Mouse (Mus musculus) neural tube, embryonic 12.5 days (tissue): ENCODE measurements around the gene Slc38a2. TPM values are rescaled to one million over a fixed set of nuclear protein-coding genes. Genes with fewer than 3 reads are reported as not detected.

Source experiments
- ATAC-seq: fragments of 200-750 bp; cut with Nextera tagmentation; 2 replicates; pipeline ENCODE4 v1.8.0; 2017; ENCODE audit warnings: low read depth, mild to moderate bottlenecking, moderate TSS enrichment, moderate library complexity; ENCODE audit not compliant: low FRiP score
- H3K27ac ChIP-seq: fragments of 300-500 bp; sonication (generic); 2 replicates; pipeline ENCODE4 v1.5.1; 2016
- H3K27me3 ChIP-seq: fragments of 300-500 bp; sonication (generic); replicated peaks from 2 replicates; pipeline ENCODE4 v1.6.1; 2016; ENCODE audit warnings: mild to moderate bottlenecking
- H3K36me3 ChIP-seq: fragments of 300-500 bp; sonication (generic); 2 replicates; pipeline ENCODE4 v1.6.1; 2016; ENCODE audit warnings: mild to moderate bottlenecking
- H3K4me1 ChIP-seq: fragments of 300-500 bp; sonication (generic); 2 replicates; pipeline ENCODE4 v1.6.1; 2016
- H3K4me2 ChIP-seq: fragments of 300-500 bp; sonication (generic); replicated peaks from 2 replicates; pipeline ENCODE4 v1.6.1; 2016; ENCODE audit warnings: mild to moderate bottlenecking
- H3K4me3 ChIP-seq: fragments of 300-500 bp; sonication (generic); 2 replicates; pipeline ENCODE4 v1.5.1; 2016
- H3K9ac ChIP-seq: fragments of 300-500 bp; sonication (generic); 2 replicates; pipeline ENCODE4 v1.6.1; 2016; ENCODE audit warnings: mild to moderate bottlenecking
- H3K9me3 ChIP-seq: fragments of 300-500 bp; sonication (generic); 2 replicates; pipeline ENCODE4 v1.6.1; 2016; ENCODE audit warnings: mild to moderate bottlenecking
- WGBS: fragments of 180-500 bp; shearing (Covaris S2); methylation state at CpG from one replicate; pipeline ENCODE4 v1.1.7; 2016; 5-methylcytosine and 5-hydroxymethylcytosine counted together
- polyA plus RNA-seq: library from polyadenylated mRNA; unstranded; fragments of >200 nt; fragmentation: Nextera tagmentation; extraction: Ambion mirVana; gene quantifications from 2 replicates; pipeline ENCODE4 v1.2.1, GENCODE M21; 2016

Gene Slc38a2
- 163 and 176 TPM in 2 replicates for polyA plus RNA-seq

DNA sequence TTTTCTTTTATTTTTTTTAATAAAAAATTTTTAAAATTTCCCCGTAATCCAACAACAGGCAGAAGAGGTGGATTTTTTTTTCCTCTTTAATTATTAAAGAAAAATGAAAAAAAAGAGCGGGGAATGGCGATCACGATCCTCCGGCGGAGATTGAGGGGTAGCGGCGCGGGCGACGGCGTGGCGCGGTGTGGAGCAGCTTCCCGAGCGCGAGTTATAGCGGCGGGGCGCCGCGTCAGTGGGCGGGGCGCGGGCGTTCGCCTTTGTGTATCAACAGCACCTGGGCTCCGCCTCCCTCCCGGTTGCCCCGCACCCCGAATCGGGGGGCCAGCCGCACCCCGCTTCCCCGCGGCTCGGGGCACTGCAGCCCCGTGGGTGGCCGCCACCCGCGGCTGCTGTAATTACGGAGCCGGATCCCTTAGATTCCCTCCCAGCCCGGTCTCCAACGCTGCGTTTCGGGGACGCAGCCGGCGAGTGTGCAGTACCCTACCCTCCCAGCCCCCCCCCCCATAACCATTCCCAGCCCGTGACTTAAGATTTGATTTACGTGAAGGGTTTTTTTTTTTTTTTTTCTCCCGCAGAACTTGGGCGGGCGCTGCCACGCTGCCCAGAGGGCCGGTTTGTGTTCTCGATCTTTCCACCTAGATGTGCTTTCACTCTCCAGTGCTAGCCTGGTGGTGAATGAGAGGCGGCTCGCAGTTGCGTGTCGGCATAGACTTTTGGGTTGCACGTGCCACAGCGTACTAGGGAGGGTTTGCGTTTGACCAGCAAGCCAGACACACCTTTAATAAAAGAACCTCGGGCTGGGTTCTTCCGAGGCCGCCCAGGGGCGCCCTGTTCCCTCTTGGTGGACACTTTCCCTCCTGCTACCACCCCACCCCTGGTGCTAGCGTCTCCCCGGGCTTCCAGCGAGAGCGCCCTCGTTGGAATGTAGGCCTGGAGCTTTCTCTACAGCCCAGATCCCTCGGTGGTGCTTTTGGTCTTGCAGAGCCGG, at the start of gene Slc38a2:
Gene Slc38a2 (minus strand): TSS at position 210 of the 991 bp plus-strand sequence.
- peak within 1 kb of the TSS; percentile 87 for H3K4me3 ChIP-seq
- peak; percentile 90 for ATAC-seq

DNA sequence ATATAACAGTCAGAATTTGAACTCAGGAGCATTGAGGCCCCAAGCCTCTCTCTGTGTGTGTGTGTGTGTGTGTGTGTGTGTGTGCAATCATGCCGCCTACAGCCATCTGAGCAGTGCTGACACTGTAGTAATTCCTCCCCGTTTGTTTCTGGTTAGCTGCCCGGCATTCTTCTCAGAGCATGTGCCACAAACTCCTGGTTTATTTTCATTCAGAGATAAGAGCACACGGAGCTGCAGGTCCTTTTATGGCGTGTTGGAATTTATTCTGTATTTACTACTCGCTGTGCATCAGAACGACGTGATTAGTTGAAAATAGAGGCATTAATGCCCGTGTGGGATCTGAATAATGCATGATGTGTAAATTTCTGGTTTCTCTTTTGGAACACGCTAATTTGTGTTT, 49.6 kb upstream of the Slc38a2 start:
- Histone ChIP-seq H3K4me3 (no peak overlapping the region), H3K9ac (no peak overlapping the region), H3K27me3 (no peaks in the 10 kb centered on the region), H3K36me3 (no peaks in the 10 kb centered on the region), H3K27ac (no peak overlapping the region), H3K4me1 (no peaks in the 10 kb centered on the region), H3K4me2 (no peak overlapping the region), H3K9me3 (no peaks in the 10 kb centered on the region)
- 64% methylated on average over 10 of the region's 10 CpGs for WGBS
- ATAC-seq = no peak

More for the DNA sequence above, at the start of gene Slc38a2:
- H3K36me3 ChIP-seq = peaks cover 23% of the 10 kb centered on the region
- peak within 1 kb of the TSS; percentile 78 for H3K4me2 ChIP-seq
- H3K4me1 ChIP-seq = peaks cover 31% of the 10 kb centered on the region
- H3K27ac ChIP-seq = peak within 1 kb of the TSS; percentile 99
- under 1% methylated on average over 73 of the region's 76 CpGs for WGBS
- H3K27me3 ChIP-seq = no peaks in the 10 kb centered on the region
- no peaks in the 10 kb centered on the region for H3K9me3 ChIP-seq
- H3K9ac ChIP-seq = peak within 1 kb of the TSS; percentile 99

DNA sequence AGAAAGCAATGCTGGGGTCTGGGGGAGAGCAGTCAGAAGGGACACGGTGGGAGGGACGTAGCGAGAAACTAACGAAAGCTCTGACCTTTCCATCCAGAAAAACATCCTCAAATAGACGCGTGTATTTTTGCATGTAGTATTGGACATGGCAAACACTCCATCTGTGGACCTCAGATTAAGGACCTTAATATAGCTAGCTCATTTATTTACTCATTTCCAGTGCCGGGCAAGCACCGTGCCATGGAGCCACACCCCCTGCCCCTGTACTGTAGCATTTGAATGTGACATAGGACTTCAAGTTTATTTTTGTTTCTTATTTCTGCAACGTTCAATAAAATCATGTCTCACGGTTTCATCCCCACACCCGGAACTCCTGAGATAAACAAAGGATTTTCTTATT, 48.0 kb upstream of the Slc38a2 start:
- Histone ChIP-seq H3K9me3 (no peaks in the 10 kb centered on the region), H3K4me3 (no peak overlapping the region), H3K27me3 (no peaks in the 10 kb centered on the region), H3K27ac (no peak overlapping the region), H3K4me2 (no peak overlapping the region), H3K9ac (no peak overlapping the region), H3K4me1 (no peaks in the 10 kb centered on the region), H3K36me3 (no peaks in the 10 kb centered on the region)
- no peak for ATAC-seq
- WGBS = 89% methylated on average over 11 of the region's 11 CpGs

DNA sequence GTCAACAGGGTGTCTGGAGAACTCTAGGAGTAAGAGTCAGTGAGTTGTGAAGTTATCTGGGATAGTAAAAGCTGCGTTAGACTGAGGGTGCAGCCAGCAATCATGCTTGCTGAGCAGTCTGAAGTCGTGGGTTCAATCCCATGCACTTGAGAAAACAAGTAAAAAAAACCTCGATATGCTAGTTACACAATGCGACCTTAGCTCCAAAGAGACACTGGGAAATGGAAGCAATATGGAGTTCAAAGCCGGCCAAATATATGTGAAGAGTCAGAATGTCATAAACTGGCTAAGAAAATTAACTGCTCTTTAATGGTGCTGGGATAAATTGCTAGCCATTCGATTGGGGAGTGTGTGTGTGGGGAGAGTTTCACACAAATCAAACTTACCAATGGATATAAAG, 47.5 kb upstream of the Slc38a2 start:
- no peak overlapping the region for H3K9ac ChIP-seq
- ATAC-seq = no peak
- H3K9me3 ChIP-seq = no peaks in the 10 kb centered on the region
- no peak overlapping the region for H3K27ac ChIP-seq
- no peaks in the 10 kb centered on the region for H3K4me1 ChIP-seq
- WGBS = 89% methylated on average over 6 of the region's 6 CpGs
- H3K4me3 ChIP-seq = no peak overlapping the region
- H3K4me2 ChIP-seq = no peak overlapping the region
- H3K27me3 ChIP-seq = no peaks in the 10 kb centered on the region
- no peaks in the 10 kb centered on the region for H3K36me3 ChIP-seq

DNA sequence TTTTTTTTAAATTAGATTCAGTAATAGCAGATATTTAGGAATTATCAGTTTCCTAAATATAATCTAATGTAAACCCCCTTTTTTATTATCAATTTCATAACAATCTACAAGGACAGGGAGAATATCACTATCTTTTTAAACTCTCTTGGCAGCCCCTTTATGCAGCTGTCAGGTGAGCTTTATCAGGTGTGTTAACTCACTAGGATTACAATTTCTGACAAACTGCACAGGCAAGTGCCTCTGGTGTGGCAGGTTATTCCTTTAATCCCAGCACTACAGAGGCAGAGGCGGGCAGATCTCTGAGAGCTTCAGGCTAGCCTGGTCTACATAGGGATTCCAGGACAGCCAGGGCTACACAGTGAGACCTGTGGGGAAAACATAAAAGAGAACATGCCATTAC, 45.8 kb upstream of the Slc38a2 start:
- 97% methylated on average over 1 of the region's 1 CpGs for WGBS
- Histone ChIP-seq H3K9ac (no peak overlapping the region), H3K36me3 (no peaks in the 10 kb centered on the region), H3K4me2 (no peak overlapping the region), H3K27me3 (no peaks in the 10 kb centered on the region), H3K4me1 (no peaks in the 10 kb centered on the region), H3K27ac (no peak overlapping the region), H3K4me3 (no peak overlapping the region), H3K9me3 (no peaks in the 10 kb centered on the region)
- no peak for ATAC-seq

DNA sequence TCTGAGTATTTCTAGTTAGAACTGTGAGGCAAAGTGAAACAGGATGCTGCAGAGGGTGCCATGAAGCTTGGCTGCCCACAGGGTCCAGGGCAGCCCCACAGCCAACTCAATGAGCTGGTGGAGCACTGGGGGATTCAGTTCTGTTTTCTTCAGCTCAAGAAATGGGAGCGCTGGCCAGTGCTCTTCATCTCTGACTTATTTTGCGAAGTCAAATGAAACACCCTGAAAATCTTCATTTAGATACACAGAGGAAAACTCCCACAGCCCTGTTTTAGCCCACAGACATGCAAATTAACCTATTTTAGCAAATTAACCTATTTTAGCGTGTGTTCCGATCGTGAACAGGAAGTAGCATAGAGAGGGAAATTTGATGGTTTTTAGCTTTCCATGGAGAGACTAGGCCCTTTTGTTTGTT, 45.4 kb upstream of the Slc38a2 start:
- no peaks in the 10 kb centered on the region for H3K36me3 ChIP-seq

DNA sequence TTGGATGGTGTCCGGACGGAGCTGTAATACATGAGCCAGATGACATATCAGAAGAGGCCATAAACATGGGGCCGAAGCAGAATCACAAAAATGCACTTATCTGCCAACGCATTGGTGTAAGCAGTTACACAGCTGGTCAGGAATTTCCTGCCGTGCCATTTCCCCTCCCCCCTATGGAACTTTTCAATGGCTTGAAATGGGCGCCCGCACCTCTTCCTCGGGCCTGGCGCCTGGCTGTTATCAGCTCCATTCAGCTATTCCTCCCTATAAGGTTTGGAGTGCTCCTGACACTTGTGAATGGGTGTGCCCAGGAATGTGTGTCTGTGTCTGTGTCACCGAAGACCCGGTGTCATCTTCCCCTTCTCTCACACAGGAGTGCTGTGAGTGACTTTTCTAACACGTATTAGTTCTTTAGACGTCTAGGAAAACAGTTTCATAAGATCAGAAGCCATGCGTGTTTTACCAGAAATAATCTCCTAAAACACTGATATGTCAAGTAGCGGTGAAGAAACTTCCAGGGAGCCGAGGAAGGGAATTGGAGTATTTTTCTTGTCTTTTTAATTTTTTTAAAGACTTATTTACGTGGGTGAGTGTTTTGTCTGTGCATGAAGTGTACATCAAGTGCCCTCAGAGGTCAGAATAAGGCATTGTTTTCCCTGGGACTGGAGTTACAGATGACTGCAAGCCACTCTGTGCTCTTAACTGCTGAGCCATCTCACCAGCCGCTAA, 44.8 kb upstream of the Slc38a2 start:
- Histone ChIP-seq H3K27ac (no peak overlapping the region), H3K9ac (no peak overlapping the region), H3K4me2 (no peak overlapping the region), H3K36me3 (no peaks in the 10 kb centered on the region), H3K4me1 (no peaks in the 10 kb centered on the region), H3K4me3 (no peak overlapping the region), H3K27me3 (no peaks in the 10 kb centered on the region), H3K9me3 (no peaks in the 10 kb centered on the region)
- ATAC-seq = no peak
- WGBS = 84% methylated on average over 18 of the region's 18 CpGs

More for the DNA sequence above, 45.4 kb upstream of the Slc38a2 start:
- no peak for ATAC-seq
- Histone ChIP-seq H3K4me1 (no peaks in the 10 kb centered on the region), H3K4me3 (no peak overlapping the region), H3K27me3 (no peaks in the 10 kb centered on the region), H3K27ac (no peak overlapping the region), H3K4me2 (no peak overlapping the region), H3K9me3 (no peaks in the 10 kb centered on the region), H3K9ac (no peak overlapping the region)
- 96% methylated on average over 5 of the region's 5 CpGs for WGBS

DNA sequence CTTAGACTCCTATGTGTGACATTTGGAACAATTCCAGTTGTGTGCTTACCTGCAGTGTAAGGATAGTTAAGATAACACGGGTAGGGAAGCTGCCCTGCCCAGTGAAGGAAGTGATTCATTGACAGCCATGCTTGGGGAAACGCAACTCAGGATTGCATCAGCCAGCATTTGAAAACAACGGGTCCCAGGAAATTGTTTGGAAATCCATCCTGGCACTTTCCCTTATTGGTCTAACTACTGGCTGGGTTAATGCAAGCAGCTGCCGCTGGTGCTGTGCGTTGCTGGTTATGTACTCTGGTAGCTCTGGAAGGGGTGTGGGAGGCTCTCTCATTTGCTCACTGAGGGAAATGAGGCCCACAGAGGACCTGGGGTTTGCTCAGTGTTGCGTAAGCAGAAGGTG, 43.7 kb upstream of the Slc38a2 start:
- no peak overlapping the region for H3K9ac ChIP-seq
- no peak overlapping the region for H3K27ac ChIP-seq
- H3K27me3 ChIP-seq = no peaks in the 10 kb centered on the region
- no peak overlapping the region for H3K4me3 ChIP-seq
- no peaks in the 10 kb centered on the region for H3K4me1 ChIP-seq
- no peak for ATAC-seq
- no peaks in the 10 kb centered on the region for H3K9me3 ChIP-seq
- WGBS = 86% methylated on average over 6 of the region's 6 CpGs
- no peaks in the 10 kb centered on the region for H3K36me3 ChIP-seq
- H3K4me2 ChIP-seq = no peak overlapping the region

DNA sequence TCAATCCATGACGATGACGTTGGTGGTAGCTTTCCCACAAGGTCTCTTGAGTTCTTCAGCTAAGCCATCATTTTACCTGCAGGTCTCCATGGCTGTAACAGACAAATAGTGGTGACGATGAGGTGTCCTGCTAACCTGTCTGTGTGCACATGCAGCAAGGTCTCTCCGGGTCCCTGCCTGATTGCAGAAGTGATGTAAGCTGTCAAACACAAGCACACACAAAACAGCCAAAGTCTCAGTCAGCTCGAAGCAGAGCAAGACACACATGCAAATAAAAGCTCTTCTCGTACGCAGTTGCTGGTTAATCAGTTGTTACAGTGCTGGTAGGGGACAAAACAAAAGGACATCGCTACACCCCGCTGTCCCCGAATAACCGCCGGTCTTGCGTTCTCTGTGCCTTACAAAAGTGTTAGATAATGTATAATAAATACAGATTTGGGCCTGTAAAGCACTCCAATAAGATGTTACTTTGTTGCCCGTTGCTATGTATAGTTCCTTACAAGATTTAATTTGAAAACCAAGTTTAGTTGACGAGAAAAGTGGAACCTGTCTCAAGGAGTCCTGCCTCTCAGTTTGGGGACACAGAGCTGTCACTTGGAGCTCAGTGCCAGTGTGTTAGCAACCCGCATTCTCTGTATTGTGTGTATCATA, 43.2 kb upstream of the Slc38a2 start:
- H3K36me3 ChIP-seq = no peaks in the 10 kb centered on the region

DNA sequence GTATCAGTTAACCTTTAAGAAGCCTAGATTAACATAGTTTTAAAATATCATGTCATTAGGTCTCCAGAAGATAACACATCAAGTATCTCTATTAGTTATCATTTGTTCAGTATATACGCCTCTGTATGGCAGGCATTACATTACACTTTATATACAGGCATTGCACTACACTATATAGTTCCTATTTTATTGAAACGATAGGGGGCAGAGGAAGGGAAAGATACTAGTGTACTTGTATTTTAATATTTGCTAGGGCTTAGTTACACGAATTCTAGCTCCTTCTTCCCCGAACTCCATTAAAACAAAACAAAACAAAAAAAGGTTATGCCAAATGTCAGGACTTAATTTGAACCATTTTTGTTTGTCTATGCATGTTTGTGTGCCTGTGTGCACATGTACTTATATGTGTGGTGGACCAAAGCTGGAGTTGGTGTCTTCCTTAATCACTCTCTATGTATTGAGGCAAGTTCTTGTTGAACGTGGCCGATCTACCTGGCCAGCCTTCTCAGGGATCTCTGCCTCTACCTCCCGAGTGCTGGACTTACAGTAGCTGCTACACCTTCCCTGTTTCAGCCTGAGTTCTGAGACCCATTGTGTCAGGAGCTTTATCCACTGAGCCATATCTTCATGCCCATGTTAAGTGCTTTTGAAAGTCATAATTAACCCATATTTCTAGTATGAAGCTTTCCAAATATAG, 41.5 kb upstream of the Slc38a2 start:
- H3K27ac ChIP-seq = no peak overlapping the region
- H3K9ac ChIP-seq = no peak overlapping the region
- no peak overlapping the region for H3K4me2 ChIP-seq
- no peaks in the 10 kb centered on the region for H3K36me3 ChIP-seq
- ATAC-seq = no peak
- 91% methylated on average over 7 of the region's 7 CpGs for WGBS
- H3K9me3 ChIP-seq = no peaks in the 10 kb centered on the region
- no peaks in the 10 kb centered on the region for H3K27me3 ChIP-seq
- H3K4me3 ChIP-seq = no peak overlapping the region
- H3K4me1 ChIP-seq = no peaks in the 10 kb centered on the region

More for the DNA sequence above, 43.2 kb upstream of the Slc38a2 start:
- ATAC-seq = no peak
- no peaks in the 10 kb centered on the region for H3K4me1 ChIP-seq
- no peaks in the 10 kb centered on the region for H3K9me3 ChIP-seq
- no peak overlapping the region for H3K4me2 ChIP-seq
- no peak overlapping the region for H3K9ac ChIP-seq
- H3K27me3 ChIP-seq = no peaks in the 10 kb centered on the region
- H3K4me3 ChIP-seq = no peak overlapping the region
- H3K27ac ChIP-seq = no peak overlapping the region
- 86% methylated on average over 16 of the region's 16 CpGs for WGBS

DNA sequence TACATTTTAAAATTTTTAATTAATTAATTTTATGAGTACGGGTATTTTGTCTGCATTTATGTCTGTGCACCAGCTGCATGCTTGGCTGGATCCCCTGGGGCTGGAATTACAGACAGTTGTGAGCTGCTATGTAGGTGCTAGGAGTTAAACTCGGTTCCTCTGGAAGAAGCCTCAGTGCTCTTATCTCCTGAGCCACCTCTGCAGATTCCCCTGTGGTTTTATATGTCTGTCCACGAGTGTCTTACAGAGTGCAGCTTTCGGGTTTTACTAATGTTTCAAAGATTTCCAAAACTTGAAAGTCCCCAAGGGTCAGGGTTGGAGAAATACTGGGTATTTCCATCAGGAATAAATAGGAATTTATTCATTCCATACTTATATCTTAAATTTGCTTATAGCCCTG, 40.6 kb upstream of the Slc38a2 start:
- Histone ChIP-seq H3K4me1 (no peaks in the 10 kb centered on the region), H3K9ac (no peak overlapping the region), H3K9me3 (no peaks in the 10 kb centered on the region), H3K27me3 (no peaks in the 10 kb centered on the region), H3K4me3 (no peak overlapping the region), H3K4me2 (no peak overlapping the region), H3K27ac (no peak overlapping the region), H3K36me3 (no peaks in the 10 kb centered on the region)
- ATAC-seq = no peak
- WGBS = 82% methylated on average over 4 of the region's 4 CpGs
